Mouse (Mus musculus): ENCODE measurements around the gene Emilin1.

- TF ChIP-seq ZC3H11A (IDR thresholded peaks at IDR 0.05; ENCODE audit: borderline replicate concordance, low read depth, low read length) (no peak), MAFK (IDR thresholded peaks at IDR 0.05; ENCODE audit: insufficient read depth, low read depth, low read length) (no peak), HCFC1 (IDR thresholded peaks at IDR 0.05; ENCODE audit: borderline replicate concordance, insufficient read depth, low read length) (no peak), CHD2 (IDR thresholded peaks at IDR 0.05; ENCODE audit: low read depth, low read length) (no peak), ZNF384 (IDR thresholded peaks at IDR 0.05; ENCODE audit: low read depth, low read length) (no peak)
These were observed 1.0 kb upstream of the Emilin1 start for GRCm38 (mm10) chr5:30912156-30912555.

Measured in ES-E14 (cell line).